Mouse (Mus musculus) CH12.LX (cell line): ENCODE results near the gene Tigd3.

Source experiments
- E2F4 ChIP-seq: IDR thresholded peaks from 2 replicates; pipeline ENCODE4 v1.6.1; 2011; ENCODE audit warnings: low read depth, low read length, improper control_type of control experiment; ENCODE audit not compliant: insufficient replicate concordance
- EP300 ChIP-seq: IDR thresholded peaks from 2 replicates; pipeline ENCODE4 v1.6.1; 2011; ENCODE audit warnings: low read length, improper control_type of control experiment
- IRF4 ChIP-seq: IDR thresholded peaks from 2 replicates; pipeline ENCODE4 v1.6.1; 2014; ENCODE audit warnings: low read depth, mild to moderate bottlenecking, inconsistent platforms, low read length, improper control_type of control experiment
- KAT2A ChIP-seq: IDR thresholded peaks from 2 replicates; pipeline ENCODE4 v1.6.1; 2012; ENCODE audit warnings: low read length, improper control_type of control experiment, inconsistent platforms; ENCODE audit not compliant: insufficient replicate concordance
- MEF2A ChIP-seq: IDR thresholded peaks from 2 replicates; pipeline ENCODE4 v1.6.1; 2014; ENCODE audit warnings: low read depth, mild to moderate bottlenecking, inconsistent platforms, low read length, improper control_type of control experiment, borderline replicate concordance

DNA sequence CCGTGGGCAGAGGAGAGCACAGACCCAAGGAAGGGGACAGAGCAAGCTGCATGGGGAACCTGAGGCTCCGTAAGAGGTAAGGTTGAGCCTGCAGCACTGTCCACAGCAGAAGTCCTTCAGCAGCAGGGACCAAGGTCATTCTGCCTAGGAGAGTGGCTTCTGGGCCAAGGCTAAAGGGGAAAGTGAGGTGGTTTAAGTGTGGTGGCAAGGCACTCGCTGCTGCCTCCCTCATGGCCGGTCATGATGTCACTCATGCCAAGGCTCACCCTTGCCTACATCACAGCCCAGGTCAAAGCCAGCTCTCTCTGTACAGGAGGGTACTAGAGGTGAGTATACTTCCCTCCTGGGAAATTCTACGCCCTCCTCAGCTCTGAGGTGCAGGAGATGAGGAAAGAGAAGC is 30.2 kb downstream of the Tigd3 start:
- TF ChIP-seq E2F4: no peak
- no peak for TF ChIP-seq IRF4
- no peak for TF ChIP-seq EP300
- no peak for TF ChIP-seq KAT2A
- TF ChIP-seq MEF2A: no peak
